Mouse (Mus musculus) liver, embryonic 15.5 days (tissue): ENCODE results near the gene Me3. TPM values are rescaled to one million over a fixed set of nuclear protein-coding genes. Genes with fewer than 3 reads are reported as not detected.

Source experiments
- ATAC-seq: fragments of 200-750 bp; cut with Nextera tagmentation; 2 replicates; pipeline ENCODE4 v1.8.0; 2017; ENCODE audit warnings: moderate number of reproducible peaks, mild to moderate bottlenecking, moderate library complexity; ENCODE audit not compliant: insufficient read depth
- H3K27ac ChIP-seq: fragments of 300-500 bp; sonication (generic); replicated peaks from 2 replicates; pipeline ENCODE4 v1.5.1; 2015; ENCODE audit warnings: mild to moderate bottlenecking, inconsistent platforms
- H3K27me3 ChIP-seq: fragments of 300-500 bp; sonication (generic); 2 replicates; pipeline ENCODE4 v1.6.1; 2015; ENCODE audit warnings: mild to moderate bottlenecking, inconsistent platforms
- H3K36me3 ChIP-seq: fragments of 300-500 bp; sonication (generic); replicated peaks from 2 replicates; pipeline ENCODE4 v1.6.1; 2015; ENCODE audit warnings: moderate library complexity, mild to moderate bottlenecking, inconsistent platforms
- H3K4me1 ChIP-seq: fragments of 300-500 bp; sonication (generic); replicated peaks from 2 replicates; pipeline ENCODE4 v1.6.1; 2015; ENCODE audit warnings: inconsistent platforms
- H3K4me2 ChIP-seq: fragments of 300-500 bp; sonication (generic); 2 replicates; pipeline ENCODE4 v1.6.1; 2015; ENCODE audit warnings: moderate library complexity, mild to moderate bottlenecking, inconsistent platforms
- H3K4me3 ChIP-seq: fragments of 300-500 bp; sonication (generic); replicated peaks from 2 replicates; pipeline ENCODE4 v1.5.1; 2015; ENCODE audit warnings: mild to moderate bottlenecking, inconsistent platforms
- H3K9ac ChIP-seq: fragments of 300-500 bp; sonication (generic); 2 replicates; pipeline ENCODE4 v1.6.1; 2015; ENCODE audit warnings: moderate library complexity, mild to moderate bottlenecking, inconsistent platforms
- H3K9me3 ChIP-seq: fragments of 300-500 bp; sonication (generic); replicated peaks from 2 replicates; pipeline ENCODE4 v1.6.1; 2016; ENCODE audit warnings: inconsistent platforms
- WGBS: fragments of 180-500 bp; shearing (Covaris S2); methylation state at CpG from one replicate; pipeline ENCODE4 v1.1.7; 2015; ENCODE audit warnings: mixed read lengths; ENCODE audit not compliant: insufficient replicate concordance; 5-methylcytosine and 5-hydroxymethylcytosine counted together
- polyA plus RNA-seq: library from polyadenylated mRNA; unstranded; fragments of >200 nt; fragmentation: Nextera tagmentation; extraction: Ambion mirVana; gene quantifications from 2 replicates; pipeline ENCODE4 v1.2.1, GENCODE M21; 2015

Me3 gene
- polyA plus RNA-seq, 1 experiment from 2014 or later: 0.07 TPM

GRCm38 (mm10) chr7:89792576-89792975 is 160.4 kb downstream of the Me3 start:
- Histone ChIP-seq H3K4me2 (no peak overlapping the region), H3K27ac (no peak overlapping the region), H3K9me3 (no peaks in the 10 kb centered on the region), H3K4me1 (no peaks in the 10 kb centered on the region), H3K9ac (no peak overlapping the region), H3K4me3 (no peak overlapping the region), H3K27me3 (no peaks in the 10 kb centered on the region), H3K36me3 (no peaks in the 10 kb centered on the region)
- ATAC-seq: no peak
- 52% methylated on average over 1 of the region's 1 CpGs for WGBS

- H3K9me3 ChIP-seq: no peaks in the 10 kb centered on the region
- H3K4me2 ChIP-seq: no peak overlapping the region
- H3K36me3 ChIP-seq: no peaks in the 10 kb centered on the region
- no peak overlapping the region for H3K27ac ChIP-seq
- no peaks in the 10 kb centered on the region for H3K4me1 ChIP-seq
- H3K4me3 ChIP-seq: no peak overlapping the region
- no peaks in the 10 kb centered on the region for H3K27me3 ChIP-seq
- H3K9ac ChIP-seq: no peak overlapping the region
- WGBS: 55% methylated on average over 3 of the region's 3 CpGs
- ATAC-seq: no peak
Measured at GRCm38 (mm10) chr7:89795366-89795765, 163.2 kb downstream of the Me3 start.

- WGBS: 32% methylated on average over 6 of the region's 6 CpGs
- Histone ChIP-seq H3K9me3 (no peaks in the 10 kb centered on the region), H3K4me1 (no peaks in the 10 kb centered on the region), H3K36me3 (no peaks in the 10 kb centered on the region), H3K27ac (no peak overlapping the region), H3K4me3 (no peak overlapping the region), H3K9ac (no peak overlapping the region), H3K4me2 (no peak overlapping the region), H3K27me3 (no peaks in the 10 kb centered on the region)
- no peak for ATAC-seq
Measured at GRCm38 (mm10) chr7:89796351-89796801, 164.2 kb downstream of the Me3 start.

GRCm38 (mm10) chr7:89798358-89799020 is 166.3 kb downstream of the Me3 start:
- no peak overlapping the region for H3K4me3 ChIP-seq
- no peaks in the 10 kb centered on the region for H3K9me3 ChIP-seq
- H3K27me3 ChIP-seq: no peaks in the 10 kb centered on the region
- H3K27ac ChIP-seq: no peak overlapping the region
- WGBS: 55% methylated on average over 8 of the region's 8 CpGs
- no peak for ATAC-seq
- H3K4me1 ChIP-seq: no peaks in the 10 kb centered on the region
- H3K36me3 ChIP-seq: no peaks in the 10 kb centered on the region
- no peak overlapping the region for H3K9ac ChIP-seq
- no peak overlapping the region for H3K4me2 ChIP-seq

- H3K4me3 ChIP-seq: no peak overlapping the region
- ATAC-seq: no peak
- no peaks in the 10 kb centered on the region for H3K27me3 ChIP-seq
- H3K4me2 ChIP-seq: no peak overlapping the region
- no peaks in the 10 kb centered on the region for H3K36me3 ChIP-seq
- no peak overlapping the region for H3K27ac ChIP-seq
- no peaks in the 10 kb centered on the region for H3K4me1 ChIP-seq
- H3K9me3 ChIP-seq: no peaks in the 10 kb centered on the region
- WGBS: 33% methylated on average over 3 of the region's 3 CpGs
- H3K9ac ChIP-seq: no peak overlapping the region
Measured at GRCm38 (mm10) chr7:89802447-89802846, 170.3 kb downstream of the Me3 start.

GRCm38 (mm10) chr7:89803966-89804365 is 171.8 kb downstream of the Me3 start:
- ATAC-seq: no peak
- no peak overlapping the region for H3K9ac ChIP-seq
- no peaks in the 10 kb centered on the region for H3K9me3 ChIP-seq
- no peaks in the 10 kb centered on the region for H3K27me3 ChIP-seq
- no peak overlapping the region for H3K4me3 ChIP-seq
- H3K36me3 ChIP-seq: no peaks in the 10 kb centered on the region
- no peak overlapping the region for H3K27ac ChIP-seq
- H3K4me1 ChIP-seq: no peaks in the 10 kb centered on the region
- WGBS: 50% methylated on average over 4 of the region's 4 CpGs
- no peak overlapping the region for H3K4me2 ChIP-seq

- Histone ChIP-seq H3K36me3 (no peaks in the 10 kb centered on the region), H3K4me1 (no peaks in the 10 kb centered on the region), H3K27me3 (no peaks in the 10 kb centered on the region), H3K4me2 (no peak overlapping the region), H3K9me3 (no peaks in the 10 kb centered on the region), H3K4me3 (no peak overlapping the region), H3K27ac (no peak overlapping the region), H3K9ac (no peak overlapping the region)
- ATAC-seq: no peak
- WGBS: 14% methylated on average over 2 of the region's 2 CpGs
Measured at GRCm38 (mm10) chr7:89809400-89809799, 177.2 kb downstream of the Me3 start.

- no peak for ATAC-seq
- Histone ChIP-seq H3K4me2 (no peak overlapping the region), H3K9me3 (no peaks in the 10 kb centered on the region), H3K4me1 (no peaks in the 10 kb centered on the region), H3K27ac (no peak overlapping the region), H3K36me3 (no peaks in the 10 kb centered on the region), H3K27me3 (no peaks in the 10 kb centered on the region), H3K9ac (no peak overlapping the region), H3K4me3 (no peak overlapping the region)
- WGBS: 54% methylated on average over 4 of the region's 4 CpGs
Measured at GRCm38 (mm10) chr7:89828436-89829065, 196.4 kb downstream of the Me3 start.

- no peaks in the 10 kb centered on the region for H3K9me3 ChIP-seq
- H3K9ac ChIP-seq: no peak overlapping the region
- H3K27ac ChIP-seq: no peak overlapping the region
- H3K36me3 ChIP-seq: no peaks in the 10 kb centered on the region
- H3K4me3 ChIP-seq: no peak overlapping the region
- H3K4me2 ChIP-seq: no peak overlapping the region
- H3K27me3 ChIP-seq: no peaks in the 10 kb centered on the region
- H3K4me1 ChIP-seq: no peaks in the 10 kb centered on the region
- whole genome bisulfite sequencing: 50% methylated on average over 7 of the region's 7 CpGs
- ATAC-seq: no peak
Measured at GRCm38 (mm10) chr7:89829201-89829600, 197.0 kb downstream of the Me3 start.

- no peak for ATAC-seq
- whole genome bisulfite sequencing: 72% methylated on average over 8 of the region's 8 CpGs
Measured at GRCm38 (mm10) chr7:89833521-89833920, 201.3 kb downstream of the Me3 start.

GRCm38 (mm10) chr7:89835566-89835965 is 203.4 kb downstream of the Me3 start:
- no peak for ATAC-seq

More at GRCm38 (mm10) chr7:89833521-89833920, 201.3 kb downstream of the Me3 start:
- Histone ChIP-seq H3K27me3 (no peaks in the 10 kb centered on the region), H3K9me3 (no peaks in the 10 kb centered on the region), H3K4me1 (no peaks in the 10 kb centered on the region), H3K4me2 (no peak overlapping the region), H3K4me3 (no peak overlapping the region), H3K36me3 (no peaks in the 10 kb centered on the region), H3K27ac (no peak overlapping the region), H3K9ac (no peak overlapping the region)

More at GRCm38 (mm10) chr7:89835566-89835965, 203.4 kb downstream of the Me3 start:
- H3K27me3 ChIP-seq: no peaks in the 10 kb centered on the region
- H3K9ac ChIP-seq: no peak overlapping the region
- H3K4me1 ChIP-seq: no peaks in the 10 kb centered on the region
- H3K9me3 ChIP-seq: no peaks in the 10 kb centered on the region
- H3K4me2 ChIP-seq: no peak overlapping the region
- no peak overlapping the region for H3K27ac ChIP-seq
- WGBS: 47% methylated on average over 8 of the region's 8 CpGs
- no peaks in the 10 kb centered on the region for H3K36me3 ChIP-seq
- no peak overlapping the region for H3K4me3 ChIP-seq
